Mouse (Mus musculus): ENCODE results near the gene Meig1. TPM values are rescaled to one million over a fixed set of nuclear protein-coding genes. Genes with fewer than 3 reads are reported as not detected.

Gene Meig1
- polyA plus RNA-seq (2015; fragmentation: Illumina TruSeq; extraction: RNeasy Lipid Tissue Mini Kit (QIAGEN cat#74804); ENCODE audit: insufficient read depth, low replicate concordance): not detected

GRCm38 (mm10) chr2:3422548-3422947, at the start of gene Meig1:
Gene Meig1, minus strand, starts transcription at chr2:3422648.

GRCm38 (mm10) chr2:3423841-3424578, 1.6 kb upstream of the Meig1 start, which contains the start of gene Dclre1c:
Gene Dclre1c, plus strand, starts transcription at chr2:3424131.

GRCm38 (mm10) chr2:3397110-3397509, 25.3 kb downstream of the Meig1 start, which contains the start of gene Olah:
Gene Olah, minus strand, starts transcription at chr2:3397210.

Other genes starting within 250 kb of the Meig1 start
- gene Nmt2, start 138.4 kb downstream of the Meig1 start, polyA plus RNA-seq (2015; fragmentation: Illumina TruSeq; extraction: RNeasy Lipid Tissue Mini Kit (QIAGEN cat#74804); ENCODE audit: insufficient read depth, low replicate concordance): 33.9 TPM
- 16.1 TPM for gene Rpp38, start 90.0 kb downstream of the Meig1 start, polyA plus RNA-seq (2015; fragmentation: Illumina TruSeq; extraction: RNeasy Lipid Tissue Mini Kit (QIAGEN cat#74804); ENCODE audit: insufficient read depth, low replicate concordance)
- not detected for gene Acbd7, start 86.5 kb downstream of the Meig1 start, polyA plus RNA-seq (2015; fragmentation: Illumina TruSeq; extraction: RNeasy Lipid Tissue Mini Kit (QIAGEN cat#74804); ENCODE audit: insufficient read depth, low replicate concordance)
- not detected for gene Olah, start 25.4 kb downstream of the Meig1 start, polyA plus RNA-seq (2015; fragmentation: Illumina TruSeq; extraction: RNeasy Lipid Tissue Mini Kit (QIAGEN cat#74804); ENCODE audit: insufficient read depth, low replicate concordance)
- gene Dclre1c, start 1.5 kb upstream of the Meig1 start, polyA plus RNA-seq (2015; fragmentation: Illumina TruSeq; extraction: RNeasy Lipid Tissue Mini Kit (QIAGEN cat#74804); ENCODE audit: insufficient read depth, low replicate concordance): 43.2 TPM
- gene Suv39h2, start 52.4 kb upstream of the Meig1 start, polyA plus RNA-seq (2015; fragmentation: Illumina TruSeq; extraction: RNeasy Lipid Tissue Mini Kit (QIAGEN cat#74804); ENCODE audit: insufficient read depth, low replicate concordance): 2.9 TPM
- 3.5 TPM for gene Gm45902, start 90.1 kb upstream of the Meig1 start, polyA plus RNA-seq (2015; fragmentation: Illumina TruSeq; extraction: RNeasy Lipid Tissue Mini Kit (QIAGEN cat#74804); ENCODE audit: insufficient read depth, low replicate concordance)
- 88.9 TPM for gene Hspa14, start 90.2 kb upstream of the Meig1 start, polyA plus RNA-seq (2015; fragmentation: Illumina TruSeq; extraction: RNeasy Lipid Tissue Mini Kit (QIAGEN cat#74804); ENCODE audit: insufficient read depth, low replicate concordance)
- 1.6 TPM for gene Cdnf, start 90.4 kb upstream of the Meig1 start, polyA plus RNA-seq (2015; fragmentation: Illumina TruSeq; extraction: RNeasy Lipid Tissue Mini Kit (QIAGEN cat#74804); ENCODE audit: insufficient read depth, low replicate concordance)
- gene Fam107b, start 147.8 kb upstream of the Meig1 start, polyA plus RNA-seq (2015; fragmentation: Illumina TruSeq; extraction: RNeasy Lipid Tissue Mini Kit (QIAGEN cat#74804); ENCODE audit: insufficient read depth, low replicate concordance): 335 TPM

Measured in spleen, adult 10 weeks (tissue).